Mouse (Mus musculus) forebrain, postnatal 0 days (tissue): Measurements from ENCODE around the gene Ddx19b. TPM values are rescaled to one million over a fixed set of nuclear protein-coding genes. Genes with fewer than 3 reads are reported as not detected.

Experiments used
- ATAC-seq: fragments of 200-750 bp; cut with Nextera tagmentation; 2 replicates; pipeline ENCODE4 v1.8.0; 2017; ENCODE audit warnings: mild to moderate bottlenecking, moderate library complexity
- DNase-seq: peaks from one replicate; pipeline ENCODE4 v3.0.0-alpha.2; 2015
- H3K27ac ChIP-seq: fragments of 300-500 bp; sonication (generic); 2 replicates; pipeline ENCODE4 v1.5.1; 2014; ENCODE audit warnings: low read depth, mild to moderate bottlenecking, antibody characterized with exemption, low read length, moderate library complexity, mixed read lengths
- H3K27me3 ChIP-seq: fragments of 300-500 bp; sonication (generic); 2 replicates; pipeline ENCODE4 v1.6.1; 2014; ENCODE audit warnings: mild to moderate bottlenecking, low read length, mixed read lengths; ENCODE audit not compliant: insufficient read depth
- H3K36me3 ChIP-seq: fragments of 300-500 bp; sonication (generic); 2 replicates; pipeline ENCODE4 v1.6.1; 2014; ENCODE audit warnings: mild to moderate bottlenecking, moderate library complexity; ENCODE audit not compliant: insufficient read depth
- H3K4me1 ChIP-seq: fragments of 300-500 bp; sonication (generic); 2 replicates; pipeline ENCODE4 v1.6.1; 2014; ENCODE audit warnings: antibody characterized with exemption; ENCODE audit not compliant: insufficient read depth
- H3K4me2 ChIP-seq: fragments of 300-500 bp; sonication (generic); 2 replicates; pipeline ENCODE4 v1.6.1; 2014; ENCODE audit warnings: low read depth, mild to moderate bottlenecking, moderate library complexity
- H3K4me3 ChIP-seq: fragments of 300-500 bp; sonication (generic); 2 replicates; pipeline ENCODE4 v1.5.1; 2014; ENCODE audit warnings: low read depth, low read length, mixed read lengths
- H3K9ac ChIP-seq: fragments of 300-500 bp; sonication (generic); 2 replicates; pipeline ENCODE4 v1.6.1; 2014; ENCODE audit warnings: mild to moderate bottlenecking
- H3K9me3 ChIP-seq: fragments of 300-500 bp; sonication (generic); 2 replicates; pipeline ENCODE4 v1.6.1; 2016; ENCODE audit warnings: low read length
- CTCF ChIP-seq: sonication (generic); IDR thresholded peaks from 2 replicates; pipeline ENCODE4 v1.5.1; 2016; ENCODE audit warnings: antibody characterized with exemption, control low read depth, low read depth
- WGBS: fragments of 180-500 bp; shearing (Covaris S2); extraction: QIAGEN DNeasy Blood & Tissue Kit; methylation state at CpG from one replicate; pipeline ENCODE4 v1.1.7; 2014; 5-methylcytosine and 5-hydroxymethylcytosine counted together
- polyA plus RNA-seq: library from polyadenylated mRNA; unstranded; fragments of >200 nt; fragmentation: Nextera tagmentation; extraction: Ambion mirVana; gene quantifications from 2 replicates; pipeline ENCODE4 v1.2.1, GENCODE M21; 2015
- total RNA-seq: library from RNA; depleted of rRNA; stranded (reverse); fragments of >200 nt; gene quantifications from 2 replicates; pipeline ENCODE4 v1.2.3, GENCODE M21; 2014

Ddx19b gene
- total and polyA plus RNA-seq, 2 experiments from 2014 or later, result 5.5 to 16.8 TPM

DNA sequence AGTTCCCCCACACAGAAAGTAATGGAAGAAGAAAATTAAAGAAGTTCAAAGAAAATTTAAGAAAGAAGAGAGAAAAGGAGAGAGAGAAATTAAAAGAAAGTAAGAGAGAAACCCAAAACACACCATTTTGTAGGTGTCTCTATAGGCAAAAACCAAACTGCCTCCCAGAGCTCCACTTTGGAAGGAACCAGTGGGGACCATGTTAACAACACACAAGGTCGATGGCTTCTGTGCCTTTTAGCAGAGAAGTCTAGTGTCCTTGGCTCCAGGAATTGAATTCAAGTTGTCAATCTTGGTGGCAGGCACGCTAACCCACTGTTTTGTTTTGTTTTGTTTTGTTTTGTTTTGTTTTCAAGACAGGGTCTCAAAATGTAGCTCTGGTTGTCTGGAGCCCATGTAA lies 31.3 kb upstream of the Ddx19b start:
- H3K4me3 ChIP-seq, result peak overlapping the region; percentile 86; the same call in 1 of the 2 replicates
- DNase-seq, result no peak
- no peak for ATAC-seq
- H3K27me3 ChIP-seq, result no peaks in the 10 kb centered on the region
- peaks cover 4% of the 10 kb centered on the region; the same call in 1 of the 2 replicates for H3K36me3 ChIP-seq
- WGBS, result 21% methylated on average over 2 of the region's 2 CpGs
- peak overlapping the region; percentile 69 for H3K4me2 ChIP-seq
- peaks cover 12% of the 10 kb centered on the region; the same call in 1 of the 2 replicates for H3K4me1 ChIP-seq
- no peak for TF ChIP-seq CTCF
- no peak overlapping the region for H3K27ac ChIP-seq
- H3K9me3 ChIP-seq, result no peaks in the 10 kb centered on the region
- H3K9ac ChIP-seq, result no peak overlapping the region

DNA sequence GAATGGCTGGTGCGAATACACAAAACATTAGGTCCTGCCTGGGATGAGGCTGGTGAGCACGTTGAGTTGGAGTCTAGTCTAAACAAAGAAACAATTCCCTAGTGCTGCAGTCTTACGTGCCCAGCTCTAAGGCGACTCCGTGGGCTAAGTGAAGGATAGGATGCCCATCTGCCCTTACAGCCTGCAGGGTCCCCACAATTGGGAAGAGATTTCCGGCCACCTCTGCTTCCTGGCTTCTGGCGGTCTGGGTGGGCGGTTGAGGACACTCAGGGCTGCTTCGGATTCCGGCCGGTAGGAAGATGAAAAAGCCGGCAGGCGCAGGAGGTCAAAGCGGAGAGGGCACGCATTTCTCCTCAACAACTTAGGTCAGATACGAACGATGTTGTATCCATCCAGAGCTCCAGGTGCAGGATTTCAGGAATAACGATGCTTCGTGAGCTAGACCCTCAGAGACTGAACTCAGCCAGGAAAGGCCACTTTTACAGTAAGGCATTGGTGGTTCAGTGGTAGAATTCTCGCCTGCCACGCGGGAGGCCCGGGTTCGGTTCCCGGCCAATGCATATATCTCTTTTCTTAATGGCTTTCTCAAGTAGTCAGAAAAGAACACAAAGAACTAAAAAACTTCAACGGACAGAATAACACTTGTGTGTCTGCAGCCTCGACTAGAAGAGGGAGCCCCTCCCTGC lies 30.7 kb upstream of the Ddx19b start:
- H3K36me3 ChIP-seq, result peaks cover 6% of the 10 kb centered on the region; the same call in 1 of the 2 replicates
- H3K9ac ChIP-seq, result peak overlapping the region; percentile 74
- H3K27me3 ChIP-seq, result no peaks in the 10 kb centered on the region
- no peak for TF ChIP-seq CTCF
- no peaks in the 10 kb centered on the region for H3K9me3 ChIP-seq
- peak; percentile 92 for ATAC-seq
- H3K4me2 ChIP-seq, result peak overlapping the region; percentile 69
- under 1% methylated on average over 27 of the region's 27 CpGs for WGBS
- peak overlapping the region; percentile 86 for H3K4me3 ChIP-seq
- H3K27ac ChIP-seq, result peak overlapping the region; percentile 89
- DNase-seq, result peak; percentile 97
- peaks cover 17% of the 10 kb centered on the region for H3K4me1 ChIP-seq

GRCm38 (mm10) chr8:111061688-111062071 lies 30.1 kb upstream of the Ddx19b start:
- Histone ChIP-seq H3K27me3 (no peaks in the 10 kb centered on the region), H3K9me3 (no peaks in the 10 kb centered on the region), H3K4me3 (peak overlapping the region; percentile 86), H3K4me2 (peak overlapping the region; percentile 69), H3K27ac (peak overlapping the region; percentile 89), H3K9ac (peak overlapping the region; percentile 74), H3K4me1 (peaks cover 20% of the 10 kb centered on the region), H3K36me3 (peaks cover 6% of the 10 kb centered on the region; the same call in 1 of the 2 replicates)
- DNase-seq (no peak), ATAC-seq (0 out of 2 replicates have a peak, but pooled peaks have one; percentile 0)
- 3% methylated on average over 14 of the region's 14 CpGs for WGBS
- TF ChIP-seq CTCF, result no peak

GRCm38 (mm10) chr8:111058946-111059572 lies 27.5 kb upstream of the Ddx19b start:
- Histone ChIP-seq H3K4me1 (peaks cover 20% of the 10 kb centered on the region), H3K27me3 (no peaks in the 10 kb centered on the region), H3K9ac (no peak overlapping the region), H3K4me2 (no peak overlapping the region), H3K4me3 (no peak overlapping the region), H3K9me3 (no peaks in the 10 kb centered on the region), H3K36me3 (peaks cover 20% of the 10 kb centered on the region), H3K27ac (no peak overlapping the region)
- DNase-seq, result no peak
- no peak for TF ChIP-seq CTCF
- ATAC-seq, result no peak
- 72% methylated on average over 2 of the region's 2 CpGs for WGBS

DNA sequence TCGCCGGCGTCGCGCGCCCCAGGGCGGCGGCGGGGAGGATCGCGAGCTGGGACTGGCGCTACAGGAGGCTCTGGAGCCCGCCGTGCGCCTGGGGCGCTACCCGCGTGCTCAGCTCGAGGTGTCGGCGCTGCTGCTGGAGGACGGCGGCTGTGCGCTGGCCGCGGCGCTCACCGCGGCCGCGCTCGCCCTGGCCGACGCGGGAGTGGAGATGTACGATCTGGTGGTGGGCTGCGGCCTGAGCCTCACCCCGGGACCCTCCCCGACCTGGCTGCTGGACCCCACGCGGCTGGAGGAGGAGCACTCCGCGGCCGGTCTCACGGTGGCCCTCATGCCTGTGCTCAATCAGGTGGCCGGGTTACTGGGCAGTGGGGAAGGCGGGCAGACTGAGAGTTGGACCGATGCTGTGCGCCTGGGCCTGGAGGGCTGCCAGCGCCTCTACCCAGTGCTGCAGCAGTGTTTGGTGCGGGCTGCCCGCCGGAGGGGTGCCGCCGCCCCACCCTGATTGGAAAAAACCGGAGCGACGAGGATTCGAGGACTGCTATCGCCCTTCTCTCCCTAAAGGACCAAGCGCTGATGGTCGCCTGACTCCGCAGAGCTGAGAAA lies 25.2 kb upstream of the Ddx19b start:
- Histone ChIP-seq H3K4me3 (peak overlapping the region; percentile 93), H3K27me3 (no peaks in the 10 kb centered on the region), H3K9me3 (no peaks in the 10 kb centered on the region), H3K36me3 (peaks cover 43% of the 10 kb centered on the region), H3K4me2 (peak overlapping the region; percentile 97), H3K4me1 (peaks cover 15% of the 10 kb centered on the region), H3K27ac (peak overlapping the region; percentile 70), H3K9ac (peak overlapping the region; percentile 65)
- no peak for TF ChIP-seq CTCF
- ATAC-seq, result peak; percentile 78
- under 1% methylated on average over 60 of the region's 63 CpGs for WGBS
- DNase-seq, result peak; percentile 14

DNA sequence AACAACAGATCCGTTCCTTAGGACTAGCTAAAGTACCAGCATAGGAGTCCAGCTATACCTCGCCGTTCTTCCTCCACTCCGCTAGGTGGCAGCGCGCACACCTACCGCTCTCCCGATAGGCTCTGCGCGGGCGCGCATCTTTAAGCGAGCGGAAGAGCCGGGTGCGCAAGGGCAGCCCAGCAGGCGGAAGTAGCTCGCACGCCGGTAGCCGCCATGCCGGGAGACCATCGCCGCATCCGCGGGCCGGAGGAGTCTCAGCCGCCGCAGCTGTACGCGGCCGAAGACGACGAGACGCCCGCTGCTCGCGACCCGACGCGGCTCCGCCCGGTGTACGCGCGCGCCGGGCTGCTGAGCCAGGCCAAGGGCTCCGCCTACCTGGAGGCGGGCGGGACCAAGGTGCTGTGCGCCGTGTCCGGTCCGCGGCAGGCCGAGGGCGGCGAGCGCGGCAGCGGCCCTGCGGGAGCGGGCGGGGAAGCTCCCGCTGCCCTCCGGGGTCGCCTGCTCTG lies 24.7 kb upstream of the Ddx19b start, which contains the start of gene Exosc6:
Gene Exosc6 (plus strand): TSS at position 182 of the 506 bp plus-strand sequence.
- H3K9me3 ChIP-seq, result no peaks in the 10 kb centered on the region
- H3K27ac ChIP-seq, result peak within 1 kb of the TSS; percentile 70
- peak; percentile 99 for ATAC-seq
- no peaks in the 10 kb centered on the region for H3K27me3 ChIP-seq
- peak; percentile 97 for DNase-seq
- H3K4me1 ChIP-seq, result peaks cover 12% of the 10 kb centered on the region
- 2% methylated on average over 60 of the region's 68 CpGs for WGBS
- H3K36me3 ChIP-seq, result peaks cover 49% of the 10 kb centered on the region
- peak within 1 kb of the TSS; percentile 97 for H3K4me2 ChIP-seq
- TF ChIP-seq CTCF, result peak; percentile 97
- H3K9ac ChIP-seq, result peak within 1 kb of the TSS; percentile 65
- peak within 1 kb of the TSS; percentile 93 for H3K4me3 ChIP-seq
